Mouse (Mus musculus) MEL (cell line): ENCODE data around the gene Ggt5.

Experiments
- BHLHE40 ChIP-seq: IDR thresholded peaks from 2 replicates; pipeline ENCODE4 v1.6.1; 2012; ENCODE audit warnings: low read depth, mild to moderate bottlenecking, inconsistent platforms, low read length, improper control_type of control experiment, borderline replicate concordance
- CTCF ChIP-seq, 3 experiments: IDR thresholded peaks in 2 of 3; conservative IDR thresholded peaks in 1 of 3; 2 replicates each; pipeline ENCODE4 v1.5.1; 2011 to 2012; ENCODE audit warnings: low read length in 3 of 3, low read depth in 2 of 3, mild to moderate bottlenecking in 2 of 3, improper control_type of control experiment in 1 of 3, inconsistent platforms in 1 of 3, mixed read lengths in 1 of 3, moderate library complexity in 1 of 3; ENCODE audit not compliant: control insufficient read depth in 1 of 3, insufficient read depth in 1 of 3, poor library complexity in 1 of 3, severe bottlenecking in 1 of 3
- EP300 ChIP-seq, 2 experiments: IDR thresholded peaks; 2 replicates each; pipeline ENCODE4 v1.6.1; 2011; ENCODE audit warnings: improper control_type of control experiment in 2 of 2, low read length in 2 of 2, low read depth in 1 of 2, mild to moderate bottlenecking in 1 of 2
- MAFK ChIP-seq: IDR thresholded peaks from 2 replicates; pipeline ENCODE4 v1.6.1; 2011; ENCODE audit warnings: low read depth, mild to moderate bottlenecking, low read length, improper control_type of control experiment, borderline replicate concordance
- MAX ChIP-seq: IDR thresholded peaks from 2 replicates; pipeline ENCODE4 v1.6.1; 2011; ENCODE audit warnings: low read length, improper control_type of control experiment
- MAZ ChIP-seq: IDR thresholded peaks from 2 replicates; pipeline ENCODE4 v1.6.1; 2012; ENCODE audit warnings: low read depth, mild to moderate bottlenecking, inconsistent platforms, low read length, improper control_type of control experiment
- POLR2A ChIP-seq, 2 experiments: IDR thresholded peaks; 2 replicates each; pipeline ENCODE4 v1.6.1; 2011 to 2012; ENCODE audit warnings: low read length in 2 of 2, mild to moderate bottlenecking in 2 of 2, control low read depth in 1 of 2, improper control_type of control experiment in 1 of 2, low read depth in 1 of 2, moderate library complexity in 1 of 2; ENCODE audit not compliant: control insufficient read depth in 1 of 2, insufficient read depth in 1 of 2, poor library complexity in 1 of 2
- POLR2AphosphoS2 ChIP-seq: IDR thresholded peaks from 2 replicates; pipeline ENCODE4 v1.6.1; 2011; ENCODE audit warnings: low read length, improper control_type of control experiment
- RAD21 ChIP-seq: IDR thresholded peaks from 2 replicates; pipeline ENCODE4 v1.6.1; 2011; ENCODE audit warnings: mild to moderate bottlenecking, low read depth, low read length, improper control_type of control experiment
- UBTF ChIP-seq: IDR thresholded peaks from 2 replicates; pipeline ENCODE4 v1.6.1; 2012; ENCODE audit warnings: low read depth, mild to moderate bottlenecking, inconsistent platforms, low read length, improper control_type of control experiment, moderate library complexity, borderline replicate concordance; ENCODE audit not compliant: insufficient read depth
- USF1 ChIP-seq: IDR thresholded peaks from 2 replicates; pipeline ENCODE4 v1.6.1; 2014; ENCODE audit warnings: low read depth, mild to moderate bottlenecking, inconsistent platforms, low read length, improper control_type of control experiment, moderate library complexity
- ZC3H11A ChIP-seq: IDR thresholded peaks from 2 replicates; pipeline ENCODE4 v1.6.1; 2012; ENCODE audit warnings: low read depth, mild to moderate bottlenecking, inconsistent platforms, low read length, improper control_type of control experiment
- ZKSCAN1 ChIP-seq: IDR thresholded peaks from 2 replicates; pipeline ENCODE4 v1.6.1; 2012; ENCODE audit warnings: low read depth, mild to moderate bottlenecking, inconsistent platforms, low read length, improper control_type of control experiment, moderate library complexity

GRCm38 (mm10) chr10:75647362-75647761 lies 58.2 kb downstream of the Ggt5 start:
- TF ChIP-seq POLR2A (IDR thresholded peaks at IDR 0.05; ENCODE audit: control insufficient read depth in 1 of 2, insufficient read depth in 1 of 2, low read depth in 1 of 2, low read length in 2 of 2, poor library complexity in 1 of 2) (no peak), EP300 (IDR thresholded peaks at IDR 0.05; ENCODE audit: low read depth in 1 of 2, low read length in 2 of 2) (no peak), UBTF (no peak), POLR2AphosphoS2 (no peak), BHLHE40 (no peak), CTCF (IDR thresholded peaks at IDR 0.05 in 2 of 3, conservative IDR thresholded peaks at IDR 0.05 in 1 of 3; ENCODE audit: control insufficient read depth in 1 of 3, insufficient read depth in 1 of 3, low read depth in 2 of 3, low read length in 3 of 3, poor library complexity in 1 of 3, severe bottlenecking in 1 of 3) (no peak), MAX (no peak), ZKSCAN1 (no peak), ZC3H11A (no peak), USF1 (no peak), MAFK (no peak), RAD21 (no peak), MAZ (no peak)
